Mouse (Mus musculus) forebrain, embryonic 10.5 days (tissue): ENCODE measurements around the gene Tom1. TPM values are rescaled to one million over a fixed set of nuclear protein-coding genes. Genes with fewer than 3 reads are reported as not detected.

Experiments
- DNase-seq: peaks from one replicate; pipeline ENCODE4 v3.0.0-alpha.2; 2017; ENCODE audit warnings: low spot score; ENCODE audit errors: extremely low spot score
- H3K27ac ChIP-seq: fragments of 300-500 bp; sonication (generic); 2 replicates; pipeline ENCODE4 v1.5.1; 2016; ENCODE audit warnings: mild to moderate bottlenecking
- H3K27me3 ChIP-seq: fragments of 300-500 bp; sonication (generic); 2 replicates; pipeline ENCODE4 v1.6.1; 2016; ENCODE audit warnings: mild to moderate bottlenecking; ENCODE audit not compliant: poor library complexity, severe bottlenecking
- H3K36me3 ChIP-seq: fragments of 300-500 bp; sonication (generic); replicated peaks from 2 replicates; pipeline ENCODE4 v1.6.1; 2016; ENCODE audit warnings: mild to moderate bottlenecking, moderate library complexity
- H3K4me1 ChIP-seq: fragments of 300-500 bp; sonication (generic); 2 replicates; pipeline ENCODE4 v1.6.1; 2016
- H3K4me3 ChIP-seq: fragments of 300-500 bp; sonication (generic); 2 replicates; pipeline ENCODE4 v1.5.1; 2016; ENCODE audit warnings: mild to moderate bottlenecking, moderate library complexity
- H3K9me3 ChIP-seq: fragments of 300-500 bp; sonication (generic); 2 replicates; pipeline ENCODE4 v1.6.1; 2016; ENCODE audit warnings: mild to moderate bottlenecking, moderate library complexity
- WGBS: fragments of 180-500 bp; shearing (Covaris S2); methylation state at CpG from one replicate; pipeline ENCODE4 v1.1.7; 2016; 5-methylcytosine and 5-hydroxymethylcytosine counted together
- polyA plus RNA-seq: library from polyadenylated mRNA; unstranded; fragments of >200 nt; fragmentation: Nextera tagmentation; extraction: Ambion mirVana; gene quantifications from 2 replicates; pipeline ENCODE4 v1.2.1, GENCODE M21; 2016

Tom1 gene
- polyA plus RNA-seq, 1 experiment from 2014 or later, result 30.0 TPM

DNA sequence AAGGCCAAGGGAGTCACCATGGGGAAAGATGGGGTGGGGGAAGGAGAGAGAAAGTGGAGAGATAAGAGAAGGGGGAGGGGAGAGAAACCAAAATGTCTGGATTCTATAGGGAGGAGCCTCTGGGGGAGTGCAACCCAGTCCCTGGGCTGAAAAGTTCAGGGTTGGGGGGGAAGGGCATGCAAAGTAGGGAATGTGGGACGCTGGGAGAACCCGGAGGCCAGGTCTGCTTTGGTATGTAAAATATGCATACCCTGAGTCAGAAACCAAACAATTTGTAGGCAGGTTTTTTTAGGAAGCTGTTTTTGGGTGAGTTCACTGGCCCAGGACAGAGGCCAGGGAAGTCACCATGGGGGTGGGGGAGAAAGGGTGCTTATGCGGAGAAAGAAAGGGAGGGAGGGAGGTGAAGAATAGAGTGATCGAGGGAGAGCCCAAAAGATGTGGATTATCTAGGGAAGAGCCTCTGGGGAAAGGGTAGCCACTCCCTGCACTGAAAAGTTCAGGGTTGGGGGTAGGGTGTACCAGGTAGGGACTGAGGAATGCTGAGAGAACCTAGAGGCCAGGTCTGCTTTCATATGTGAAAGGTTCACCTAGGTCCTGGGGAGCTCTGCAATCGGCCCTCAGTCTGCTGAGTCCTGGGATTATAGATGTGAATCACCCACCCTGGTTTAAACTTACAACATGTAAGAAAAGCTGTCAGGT is 15.1 kb upstream of the Tom1 start:
- DNase-seq, result no peak
- WGBS, result 49% methylated on average over 5 of the region's 5 CpGs

DNA sequence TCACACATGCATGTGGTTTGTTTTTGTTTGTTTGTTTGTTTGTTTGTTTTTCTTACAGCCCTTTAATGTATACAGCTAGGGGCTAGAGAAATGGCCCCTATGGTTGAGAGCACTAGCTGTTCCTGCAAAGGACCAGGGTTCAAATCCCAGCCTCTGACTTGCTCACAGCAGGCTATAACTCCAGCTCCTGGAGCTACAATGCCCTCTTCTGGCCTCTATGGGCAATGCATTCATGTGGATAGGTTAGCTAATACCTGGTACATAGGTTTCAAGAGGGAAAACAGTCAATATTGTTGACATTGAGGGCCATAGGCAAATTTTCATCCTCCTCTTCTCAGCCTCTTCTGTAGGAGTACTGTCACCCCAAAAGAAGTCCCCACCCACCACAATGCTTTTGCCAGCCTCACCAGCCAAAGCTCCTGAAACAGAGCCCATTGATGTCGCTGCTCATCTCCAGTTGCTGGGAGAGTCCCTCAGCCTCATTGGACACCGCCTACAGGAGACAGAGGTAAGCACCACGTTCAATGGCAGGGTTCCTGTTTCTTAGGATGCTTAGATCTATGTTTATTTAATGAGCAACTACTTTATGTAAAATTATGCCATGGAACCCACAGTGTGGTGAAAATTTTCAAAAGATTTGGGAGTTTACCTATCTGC is 9.7 kb upstream of the Tom1 start:
- no peaks in the 10 kb centered on the region for H3K9me3 ChIP-seq
- DNase-seq, result no peak
- H3K4me3 ChIP-seq, result no peak overlapping the region
- WGBS, result 87% methylated on average over 3 of the region's 3 CpGs
- no peaks in the 10 kb centered on the region for H3K27me3 ChIP-seq
- H3K27ac ChIP-seq, result no peak overlapping the region
- no peaks in the 10 kb centered on the region for H3K4me1 ChIP-seq
- H3K36me3 ChIP-seq, result peaks cover 97% of the 10 kb centered on the region

More for the DNA sequence above, 15.1 kb upstream of the Tom1 start:
- Histone ChIP-seq H3K4me3 (no peak overlapping the region), H3K9me3 (no peaks in the 10 kb centered on the region), H3K27me3 (no peaks in the 10 kb centered on the region), H3K36me3 (peaks cover 87% of the 10 kb centered on the region), H3K27ac (no peak overlapping the region), H3K4me1 (peaks cover 9% of the 10 kb centered on the region)

DNA sequence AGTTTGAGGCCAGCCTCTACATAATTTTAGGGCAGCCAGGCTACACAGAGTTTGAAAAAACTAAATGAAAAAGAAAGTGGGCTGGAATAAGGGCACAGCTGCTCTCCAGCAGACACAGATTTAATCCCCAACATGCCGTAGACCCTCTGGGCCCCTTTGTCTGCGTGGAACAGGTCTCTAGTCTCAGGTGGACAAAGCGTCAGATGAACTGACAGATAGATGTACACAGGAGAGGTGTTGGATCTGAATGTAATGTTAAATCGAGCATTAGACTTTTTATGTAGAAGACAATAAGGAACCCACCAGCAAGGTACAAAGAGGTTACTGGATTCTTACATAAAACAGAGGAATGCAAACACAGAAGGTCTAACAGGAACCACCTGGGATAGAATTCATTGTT is 7.7 kb upstream of the Tom1 start:
- DNase-seq, result no peak
- no peaks in the 10 kb centered on the region for H3K9me3 ChIP-seq
- no peak overlapping the region for H3K27ac ChIP-seq
- WGBS, result 93% methylated on average over 4 of the region's 4 CpGs
- peaks cover 100% of the 10 kb centered on the region for H3K36me3 ChIP-seq
- no peaks in the 10 kb centered on the region for H3K27me3 ChIP-seq
- no peak overlapping the region for H3K4me3 ChIP-seq
- no peaks in the 10 kb centered on the region for H3K4me1 ChIP-seq

GRCm38 (mm10) chr8:75030453-75031024 is 3.0 kb upstream of the Tom1 start:
- Histone ChIP-seq H3K9me3 (no peaks in the 10 kb centered on the region), H3K4me3 (no peak overlapping the region), H3K27me3 (no peaks in the 10 kb centered on the region), H3K27ac (no peak overlapping the region), H3K36me3 (peaks cover 65% of the 10 kb centered on the region), H3K4me1 (peaks cover 14% of the 10 kb centered on the region)
- no peak for DNase-seq
- WGBS, result 88% methylated on average over 3 of the region's 3 CpGs

- Histone ChIP-seq H3K36me3 (peaks cover 40% of the 10 kb centered on the region), H3K4me1 (peaks cover 14% of the 10 kb centered on the region), H3K27me3 (no peaks in the 10 kb centered on the region), H3K9me3 (no peaks in the 10 kb centered on the region), H3K4me3 (peak overlapping the region; percentile 71), H3K27ac (0 out of 2 replicates have a peak overlapping the region, but pooled peaks have one; percentile 87)
- WGBS, result 75% methylated on average over 5 of the region's 5 CpGs
- DNase-seq, result no peak
Measured at GRCm38 (mm10) chr8:75032961-75033360, 544 bp upstream of the Tom1 start.

DNA sequence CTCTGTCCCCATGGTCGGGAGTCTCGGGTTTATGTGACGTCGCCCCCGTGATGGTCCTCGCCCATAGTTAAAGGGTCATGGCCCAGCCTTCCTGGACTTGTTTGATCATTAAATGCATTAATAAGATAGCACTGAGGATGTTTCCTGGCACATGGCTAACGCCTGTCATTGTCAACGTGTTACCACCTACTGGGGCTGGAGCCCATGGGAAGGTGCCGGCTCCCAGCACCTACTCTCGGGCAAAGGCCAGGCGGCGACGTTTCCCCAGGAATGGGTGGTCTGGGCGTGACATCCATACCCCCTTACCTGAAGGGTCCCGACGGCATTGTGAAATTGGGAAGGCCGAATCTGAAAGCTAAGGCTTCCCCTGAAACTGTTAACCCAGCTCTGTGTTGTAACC is 780 bp downstream of the Tom1 start:
- Histone ChIP-seq H3K27ac (peak overlapping the region; percentile 87), H3K4me1 (peaks cover 21% of the 10 kb centered on the region), H3K27me3 (no peaks in the 10 kb centered on the region), H3K9me3 (no peaks in the 10 kb centered on the region), H3K36me3 (peaks cover 27% of the 10 kb centered on the region), H3K4me3 (peak overlapping the region; percentile 71)
- WGBS, result 2% methylated on average over 17 of the region's 17 CpGs
- DNase-seq, result no peak

DNA sequence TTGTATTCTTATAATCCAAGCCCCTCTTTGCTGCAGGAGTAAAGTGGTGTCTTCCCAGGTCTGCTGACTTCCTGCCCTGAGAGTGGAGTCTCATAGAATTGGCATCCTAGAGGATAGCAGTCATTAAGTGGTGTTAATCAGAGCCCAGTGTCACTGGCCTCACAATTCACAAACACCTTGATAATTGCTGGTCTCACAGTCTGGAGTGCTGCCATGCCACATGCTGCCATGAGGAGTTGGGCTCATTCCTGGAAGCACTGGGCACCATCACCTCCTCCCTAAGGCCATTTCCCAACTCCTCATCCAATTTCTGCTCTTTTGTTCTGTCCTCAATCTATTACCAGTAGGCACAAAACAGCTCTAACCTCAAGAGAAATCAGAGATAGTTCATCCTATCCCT is 2.1 kb downstream of the Tom1 start:
- peaks cover 21% of the 10 kb centered on the region for H3K4me1 ChIP-seq
- no peak for DNase-seq
- no peaks in the 10 kb centered on the region for H3K27me3 ChIP-seq
- peaks cover 14% of the 10 kb centered on the region for H3K36me3 ChIP-seq
- H3K4me3 ChIP-seq, result no peak overlapping the region
- no peak overlapping the region for H3K27ac ChIP-seq
- H3K9me3 ChIP-seq, result no peaks in the 10 kb centered on the region

- peaks cover 16% of the 10 kb centered on the region for H3K4me1 ChIP-seq
- no peak overlapping the region for H3K27ac ChIP-seq
- H3K9me3 ChIP-seq, result no peaks in the 10 kb centered on the region
- no peak overlapping the region for H3K4me3 ChIP-seq
- no peak for DNase-seq
- no peaks in the 10 kb centered on the region; the same call in 1 of the 2 replicates for H3K36me3 ChIP-seq
- no peaks in the 10 kb centered on the region for H3K27me3 ChIP-seq
Measured at GRCm38 (mm10) chr8:75038497-75038896, 5.0 kb downstream of the Tom1 start.

DNA sequence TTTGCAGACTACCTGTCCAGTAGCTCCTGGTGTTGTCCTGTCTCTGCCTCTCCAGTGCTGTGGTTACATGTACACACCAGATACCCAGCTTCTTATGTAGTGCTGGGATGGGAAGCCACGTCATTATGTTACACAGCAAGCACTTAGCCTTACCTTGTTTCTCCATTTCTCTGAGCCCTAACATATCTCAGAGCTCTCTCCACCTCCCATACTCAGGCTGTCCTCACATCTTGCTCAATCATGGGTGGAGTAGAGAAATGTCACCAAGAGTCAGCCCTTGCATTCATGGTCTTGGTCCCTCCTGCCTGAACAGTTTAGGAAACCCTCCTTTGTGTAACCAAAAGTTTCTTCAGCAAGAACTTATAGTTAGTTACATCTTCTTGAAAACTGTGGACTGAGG is 6.2 kb downstream of the Tom1 start:
- no peak overlapping the region for H3K27ac ChIP-seq
- no peaks in the 10 kb centered on the region for H3K27me3 ChIP-seq
- no peak overlapping the region for H3K4me3 ChIP-seq
- H3K9me3 ChIP-seq, result no peaks in the 10 kb centered on the region
- H3K36me3 ChIP-seq, result no peaks in the 10 kb centered on the region; the same call in 1 of the 2 replicates
- no peak for DNase-seq
- peaks cover 10% of the 10 kb centered on the region for H3K4me1 ChIP-seq
- 90% methylated on average over 1 of the region's 1 CpGs for WGBS

DNA sequence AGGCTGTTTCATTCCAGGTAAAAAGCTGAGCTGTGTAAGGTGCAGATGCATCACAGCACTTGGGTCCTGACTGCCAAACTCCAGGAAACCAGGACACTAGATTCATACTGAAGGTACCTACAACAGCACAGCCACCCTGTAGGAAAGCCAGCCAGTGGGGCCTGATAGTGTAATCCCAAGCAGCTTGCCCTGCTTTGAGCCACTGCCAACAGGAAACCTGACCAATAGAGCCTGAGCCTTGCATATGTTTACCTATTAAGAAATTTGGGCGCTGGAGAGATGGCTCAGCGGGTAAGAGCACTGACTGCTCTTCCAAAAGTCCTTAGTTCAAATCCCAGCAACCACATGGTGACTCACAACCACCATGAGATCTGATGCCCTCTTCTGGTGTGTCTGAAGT is 8.7 kb downstream of the Tom1 start:
- H3K4me3 ChIP-seq, result no peak overlapping the region
- no peak for DNase-seq
- H3K36me3 ChIP-seq, result no peaks in the 10 kb centered on the region; the same call in 1 of the 2 replicates
- no peaks in the 10 kb centered on the region for H3K27me3 ChIP-seq
- no peaks in the 10 kb centered on the region for H3K9me3 ChIP-seq
- no peak overlapping the region for H3K27ac ChIP-seq
- peaks cover 7% of the 10 kb centered on the region for H3K4me1 ChIP-seq
- WGBS, result 90% methylated on average over 2 of the region's 2 CpGs

GRCm38 (mm10) chr8:75042974-75043373 is 9.5 kb downstream of the Tom1 start:
- Histone ChIP-seq H3K27me3 (no peaks in the 10 kb centered on the region), H3K4me1 (peaks cover 7% of the 10 kb centered on the region), H3K27ac (no peak overlapping the region), H3K4me3 (no peak overlapping the region), H3K36me3 (no peaks in the 10 kb centered on the region), H3K9me3 (no peaks in the 10 kb centered on the region)
- 85% methylated on average over 1 of the region's 1 CpGs for WGBS
- DNase-seq, result no peak

GRCm38 (mm10) chr8:75046303-75046702 is 12.8 kb downstream of the Tom1 start:
- DNase-seq, result no peak
- 91% methylated on average over 1 of the region's 1 CpGs for WGBS
- Histone ChIP-seq H3K27me3 (no peaks in the 10 kb centered on the region), H3K4me3 (no peak overlapping the region), H3K27ac (no peak overlapping the region), H3K36me3 (no peaks in the 10 kb centered on the region), H3K4me1 (no peaks in the 10 kb centered on the region), H3K9me3 (no peaks in the 10 kb centered on the region)

- DNase-seq, result no peak
- Histone ChIP-seq H3K4me1 (no peaks in the 10 kb centered on the region), H3K27ac (no peak overlapping the region), H3K36me3 (no peaks in the 10 kb centered on the region; the same call in 1 of the 2 replicates), H3K4me3 (no peak overlapping the region), H3K9me3 (no peaks in the 10 kb centered on the region), H3K27me3 (no peaks in the 10 kb centered on the region)
- 96% methylated on average over 3 of the region's 3 CpGs for WGBS
Measured at GRCm38 (mm10) chr8:75047784-75048183, 14.3 kb downstream of the Tom1 start.
